Mouse (Mus musculus) CH12.LX (cell line): Measurements from ENCODE around the gene Rnf44. TPM values are rescaled to one million over a fixed set of nuclear protein-coding genes. Genes with fewer than 3 reads are reported as not detected.

Source experiments
- DNase-seq: peaks from one replicate; pipeline ENCODE4 v3.0.0-alpha.2; 2013; ENCODE audit errors: extremely low read depth
- H3K27ac ChIP-seq: 2 replicates; pipeline ENCODE4 v1.5.1; 2012; ENCODE audit warnings: low read depth, mild to moderate bottlenecking, control low read depth, moderate library complexity; ENCODE audit not compliant: insufficient read depth
- H3K27me3 ChIP-seq: replicated peaks from 2 replicates; pipeline ENCODE3; 2012; ENCODE audit warnings: inconsistent platforms
- H3K36me3 ChIP-seq, 2 experiments: replicated peaks in 1 of 2; 2 replicates each; pipeline versions ENCODE3 to v1.6.1; 2012; ENCODE audit warnings: inconsistent platforms in 1 of 2, low read length in 1 of 2, mild to moderate bottlenecking in 1 of 2, mixed read lengths in 1 of 2, moderate library complexity in 1 of 2; ENCODE audit not compliant: control insufficient read depth in 1 of 2, insufficient read depth in 1 of 2
- H3K4me1 ChIP-seq, 2 experiments: 2 replicates each; pipeline ENCODE4 v1.6.1; 2012; ENCODE audit warnings: inconsistent platforms in 1 of 2, moderate library complexity in 1 of 2; ENCODE audit not compliant: insufficient read depth in 2 of 2, control insufficient read depth in 1 of 2
- H3K4me2 ChIP-seq: 2 replicates; pipeline ENCODE4 v1.6.1; 2012; ENCODE audit warnings: low read depth, mild to moderate bottlenecking, control low read depth; ENCODE audit not compliant: poor library complexity, insufficient read depth, severe bottlenecking
- H3K4me3 ChIP-seq, 3 experiments: fragments of 150-350 bp in 1 of 3; sonication (generic) in 1 of 3; replicated peaks in 1 of 3; 2 replicates each; pipeline versions ENCODE3 to v1.5.1; 2011 to 2012; ENCODE audit warnings: low read depth in 2 of 3, low read length in 2 of 3, mild to moderate bottlenecking in 2 of 3, moderate library complexity in 2 of 3, control low read depth in 1 of 3, improper control_type of control experiment in 1 of 3, inconsistent platforms in 1 of 3, mixed read lengths in 1 of 3; ENCODE audit not compliant: poor library complexity in 1 of 3
- H3K79me2 ChIP-seq: replicated peaks from 2 replicates; pipeline ENCODE4 v1.6.1; 2012; ENCODE audit warnings: mild to moderate bottlenecking, moderate library complexity; ENCODE audit not compliant: control insufficient read depth, poor library complexity, insufficient read depth, severe bottlenecking; ENCODE audit errors: extremely low read depth
- H3K9ac ChIP-seq: 2 replicates; pipeline ENCODE4 v1.6.1; 2012; ENCODE audit warnings: low read depth, mild to moderate bottlenecking, control low read depth, moderate library complexity; ENCODE audit not compliant: insufficient read depth
- H3K9me3 ChIP-seq: replicated peaks from 2 replicates; pipeline ENCODE3; 2012; ENCODE audit warnings: low read length, inconsistent platforms, mixed read lengths
- BHLHE40 ChIP-seq: IDR thresholded peaks from 2 replicates; pipeline ENCODE4 v1.6.1; 2011; ENCODE audit warnings: mild to moderate bottlenecking, low read depth, low read length, improper control_type of control experiment
- CHD2 ChIP-seq: IDR thresholded peaks from 2 replicates; pipeline ENCODE4 v1.6.1; 2011; ENCODE audit warnings: low read length, improper control_type of control experiment
- EP300 ChIP-seq: IDR thresholded peaks from 2 replicates; pipeline ENCODE4 v1.6.1; 2011; ENCODE audit warnings: low read length, improper control_type of control experiment
- ETS1 ChIP-seq: conservative IDR thresholded peaks from 2 replicates; pipeline ENCODE4 v1.6.1; 2012; ENCODE audit warnings: low read depth, mild to moderate bottlenecking, inconsistent platforms, low read length, improper control_type of control experiment, moderate library complexity
- HCFC1 ChIP-seq: IDR thresholded peaks from 2 replicates; pipeline ENCODE4 v1.6.1; 2012; ENCODE audit warnings: low read depth, mild to moderate bottlenecking, inconsistent platforms, low read length, improper control_type of control experiment
- JUN ChIP-seq: IDR thresholded peaks from 2 replicates; pipeline ENCODE4 v1.6.1; 2011; ENCODE audit warnings: low read depth, mild to moderate bottlenecking, low read length, improper control_type of control experiment, moderate library complexity; ENCODE audit not compliant: insufficient read depth
- JUND ChIP-seq: conservative IDR thresholded peaks from 2 replicates; pipeline ENCODE4 v1.6.1; 2011; ENCODE audit warnings: low read depth, low read length, improper control_type of control experiment
- KAT2A ChIP-seq: IDR thresholded peaks from 2 replicates; pipeline ENCODE4 v1.6.1; 2012; ENCODE audit warnings: low read length, improper control_type of control experiment, inconsistent platforms; ENCODE audit not compliant: insufficient replicate concordance
- MAFK ChIP-seq: IDR thresholded peaks from 2 replicates; pipeline ENCODE4 v1.6.1; 2011; ENCODE audit warnings: low read length, improper control_type of control experiment; ENCODE audit not compliant: insufficient replicate concordance
- MAX ChIP-seq: IDR thresholded peaks from 2 replicates; pipeline ENCODE4 v1.6.1; 2011; ENCODE audit warnings: low read length, improper control_type of control experiment
- MAZ ChIP-seq: IDR thresholded peaks from 2 replicates; pipeline ENCODE4 v1.6.1; 2012; ENCODE audit warnings: low read depth, mild to moderate bottlenecking, inconsistent platforms, low read length, improper control_type of control experiment, moderate library complexity
- MXI1 ChIP-seq: IDR thresholded peaks from 2 replicates; pipeline ENCODE4 v1.6.1; 2011; ENCODE audit warnings: mild to moderate bottlenecking, low read depth, low read length, improper control_type of control experiment
- NELFE ChIP-seq: IDR thresholded peaks from 2 replicates; pipeline ENCODE4 v1.6.1; 2011; ENCODE audit warnings: low read depth, low read length, improper control_type of control experiment
- PAX5 ChIP-seq: IDR thresholded peaks from 2 replicates; pipeline ENCODE4 v1.6.1; 2012; ENCODE audit warnings: low read length, inconsistent platforms, mixed read lengths
- POLR2AphosphoS2 ChIP-seq: IDR thresholded peaks from 2 replicates; pipeline ENCODE4 v1.6.1; 2011; ENCODE audit warnings: low read depth, low read length, improper control_type of control experiment
- RAD21 ChIP-seq: IDR thresholded peaks from 2 replicates; pipeline ENCODE4 v1.6.1; 2011; ENCODE audit warnings: low read depth, mild to moderate bottlenecking, low read length, improper control_type of control experiment, moderate library complexity
- USF1 ChIP-seq: IDR thresholded peaks from 2 replicates; pipeline ENCODE4 v1.6.1; 2014; ENCODE audit warnings: low read depth, mild to moderate bottlenecking, inconsistent platforms, low read length, improper control_type of control experiment
- ZKSCAN1 ChIP-seq: IDR thresholded peaks from 2 replicates; pipeline ENCODE4 v1.6.1; 2012; ENCODE audit warnings: low read depth, inconsistent platforms, low read length, improper control_type of control experiment, borderline replicate concordance
- ZMIZ1 ChIP-seq: IDR thresholded peaks from 2 replicates; pipeline ENCODE4 v1.6.1; 2012; ENCODE audit warnings: low read depth, mild to moderate bottlenecking, inconsistent platforms, low read length, improper control_type of control experiment
- ZNF384 ChIP-seq: IDR thresholded peaks from 2 replicates; pipeline ENCODE4 v1.6.1; 2012; ENCODE audit warnings: low read depth, low read length, improper control_type of control experiment, inconsistent platforms
- dilution Hi-C: fragments of 300-500 bp; cut with MboI; formaldehyde crosslinking; loops from 2 replicates; pipeline ENCODE4 v1.14.3; 2020; ENCODE audit warnings: low sequenced_read_pairs; ENCODE audit not compliant: extremely low pct_unique_long_range_greater_than_20kb, extremely low pct_ligation_motif_present
- in situ Hi-C: fragments of 300-500 bp; cut with MboI; formaldehyde crosslinking; loops from 3 replicates; pipeline ENCODE4 v1.14.3; 2019; ENCODE audit warnings: low sequenced_read_pairs, low pct_ligation_motif_present, low pct_unique_long_range_greater_than_20kb, mixed read lengths
- polyA plus RNA-seq: library from polyadenylated mRNA; unstranded; fragments of >175 nt; gene quantifications from 2 replicates; pipeline ENCODE4 v1.2.1, GENCODE M21; 2012; ENCODE audit warnings: low read depth; ENCODE audit not compliant: insufficient read length
- total RNA-seq, 2 experiments: library from RNA; depleted of rRNA; stranded (reverse); fragments of 300-350 nt in 1 of 2; fragments of >200 nt in 1 of 2; gene quantifications; 2 replicates each; pipeline ENCODE4 v1.2.3; 2012 to 2014

Rnf44 gene
- total and polyA plus RNA-seq, 3 experiments = 6.7 to 38.1 (median 12.3) TPM

GRCm38 (mm10) chr13:54738213-54738601, 44.5 kb upstream of the Rnf44 start:
- no peaks in the 10 kb centered on the region for H3K79me2 ChIP-seq
- in situ Hi-C loops = no loop called here
- dilution Hi-C loops = no loop called here
- H3K36me3 ChIP-seq = no peaks in the 10 kb centered on the region
- DNase-seq = no peak
- H3K9ac ChIP-seq = no peak overlapping the region
- H3K27me3 ChIP-seq = peaks cover 75% of the 10 kb centered on the region
- H3K4me3 ChIP-seq = no peak overlapping the region
- TF ChIP-seq PAX5 (no peak), NELFE (no peak), MAZ (no peak), MAFK (no peak)
- no peaks in the 10 kb centered on the region for H3K4me1 ChIP-seq
- peaks cover 5% of the 10 kb centered on the region for H3K9me3 ChIP-seq
- H3K27ac ChIP-seq = no peak overlapping the region
- H3K4me2 ChIP-seq = no peak overlapping the region

- Histone ChIP-seq H3K27ac (no peak overlapping the region), H3K79me2 (no peaks in the 10 kb centered on the region), H3K4me2 (no peak overlapping the region), H3K36me3 (no peaks in the 10 kb centered on the region), H3K4me3 (no peak overlapping the region), H3K9ac (no peak overlapping the region), H3K9me3 (peaks cover 5% of the 10 kb centered on the region), H3K27me3 (peaks cover 72% of the 10 kb centered on the region), H3K4me1 (no peaks in the 10 kb centered on the region)
- TF ChIP-seq RAD21 = no peak
- TF ChIP-seq USF1 = no peak
- no peak for TF ChIP-seq BHLHE40
- no peak for TF ChIP-seq MAX
- no peak for TF ChIP-seq JUND
- no peak for TF ChIP-seq JUN
- TF ChIP-seq ETS1 = no peak
- dilution Hi-C loops (no loop called here), in situ Hi-C loops (no loop called here)
- DNase-seq = no peak
Observed at GRCm38 (mm10) chr13:54737488-54738212, 43.9 kb upstream of the Rnf44 start.

GRCm38 (mm10) chr13:54736931-54737330, 43.2 kb upstream of the Rnf44 start:
- in situ Hi-C loops (no loop called here), dilution Hi-C loops (no loop called here)
- H3K27me3 ChIP-seq = peaks cover 67% of the 10 kb centered on the region
- H3K79me2 ChIP-seq = no peaks in the 10 kb centered on the region
- peaks cover 5% of the 10 kb centered on the region for H3K9me3 ChIP-seq
- H3K9ac ChIP-seq = no peak overlapping the region
- H3K4me3 ChIP-seq = no peak overlapping the region
- no peak for DNase-seq
- no peak overlapping the region for H3K4me2 ChIP-seq
- H3K4me1 ChIP-seq = no peaks in the 10 kb centered on the region
- H3K27ac ChIP-seq = no peak overlapping the region
- no peak for TF ChIP-seq ZNF384
- TF ChIP-seq ZMIZ1 = no peak
- no peak for TF ChIP-seq CHD2
- TF ChIP-seq EP300 = no peak
- no peak for TF ChIP-seq KAT2A
- TF ChIP-seq ETS1 = no peak
- TF ChIP-seq JUND = no peak
- TF ChIP-seq HCFC1 = no peak
- no peak for TF ChIP-seq MXI1
- TF ChIP-seq POLR2AphosphoS2 = no peak
- TF ChIP-seq ZKSCAN1 = no peak
- H3K36me3 ChIP-seq = no peaks in the 10 kb centered on the region
